19 mouse cellular contexts compared by ENCODE assay signal in the genomic region with DNA sequence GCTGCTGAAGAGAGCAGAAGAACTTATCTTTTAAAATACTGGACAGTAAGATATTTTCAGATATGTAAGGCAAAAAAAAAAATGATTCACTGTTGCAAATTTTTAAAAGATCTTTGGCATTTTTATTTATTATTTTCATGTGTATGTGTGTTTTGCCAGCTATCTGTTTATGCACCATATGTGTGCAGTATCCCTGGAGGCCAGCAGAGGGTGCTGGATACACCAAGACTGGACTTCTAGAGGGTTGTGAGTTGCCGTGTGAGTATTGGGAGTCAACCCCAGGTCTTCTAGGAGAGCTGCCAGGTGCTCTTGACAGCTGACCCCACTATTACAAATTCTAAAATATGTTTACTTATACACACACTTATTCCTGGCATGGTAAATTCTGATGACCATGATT. TPM values are rescaled to one million over a fixed set of nuclear protein-coding genes. Genes with fewer than 3 reads are reported as not detected.
DNase-seq lines count a peak whose midpoint lies in the region; ATAC-seq and TF ChIP-seq lines count a peak whose summit lies in the region.
"Had no signal": no experiment of that assay in that cellular context is flagged by ENCODE, and none has a peak within 500 bp of the region (broad histone marks: within the 10 kb centered on the region; RNA-seq: fewer than 3 reads in every experiment).

No protein-coding gene starts in this region.

- H3K9ac ChIP-seq in kidney, postnatal 0 days (ENCODE audit: low read depth, low read length): no peak overlapping the region
- H3K9ac ChIP-seq: embryonic facial prominence, embryonic 13.5 days; lung, embryonic 15.5 days had no signal

- intact Hi-C loops in gastrocnemius, adult 2 months (cut with DNase I): no loop called here
- intact Hi-C loops in gastrocnemius, postnatal 14 days (cut with DNase I; ENCODE audit: low total_unique reads): no loop called here

- no peak for TF ChIP-seq POLR2A in testis, adult 2 months (IDR thresholded peaks at IDR 0.05; ENCODE audit: control insufficient read depth, low read depth, low read length)

- ATAC-seq in kidney, postnatal 0 days (replicated peaks; ENCODE audit: low FRiP score, low read depth): no peak

- H3K9me3 ChIP-seq in kidney, postnatal 0 days (replicated peaks; ENCODE audit: low read length): no peaks in the 10 kb centered on the region
- H3K9me3 ChIP-seq: embryonic facial prominence, embryonic 13.5 days; forebrain, embryonic 10.5 days; lung, embryonic 15.5 days had no signal

- peak; percentile 13; the same call in 1 of the 2 replicates for TF ChIP-seq CTCF in gastrocnemius, adult 2 months (IDR thresholded peaks at IDR 0.05)
- peak; percentile 19; the same call in 1 of the 2 replicates for TF ChIP-seq CTCF in kidney, postnatal 0 days (IDR thresholded peaks at IDR 0.05; ENCODE audit: low read depth)
- peak; percentile 24; the same call in 1 of the 2 replicates for TF ChIP-seq CTCF in testis, adult 2 months (IDR thresholded peaks at IDR 0.05; ENCODE audit: control insufficient read depth, insufficient read depth, insufficient replicate concordance, low read depth, low read length)

- no peak overlapping the region for H3K4me2 ChIP-seq in kidney, postnatal 0 days (ENCODE audit: low read length)
- H3K4me2 ChIP-seq: embryonic facial prominence, embryonic 13.5 days; lung, embryonic 15.5 days had no signal

- no peaks in the 10 kb centered on the region for H3K36me3 ChIP-seq in kidney, postnatal 0 days (ENCODE audit: insufficient read depth, low read length)
- no peaks in the 10 kb centered on the region for H3K36me3 ChIP-seq in testis, adult 2 months (ENCODE audit: control insufficient read depth, insufficient read depth, low read length)
- H3K36me3 ChIP-seq: lung, embryonic 15.5 days had no signal

- 79% methylated on average over 1 of the region's 1 CpGs for WGBS in kidney, postnatal 0 days

- H3K4me1 ChIP-seq in kidney, postnatal 0 days (replicated peaks; ENCODE audit: insufficient read depth, low read length): peaks cover 6% of the 10 kb centered on the region
- peaks cover 5% of the 10 kb centered on the region for H3K4me1 ChIP-seq in testis, adult 2 months (ENCODE audit: control insufficient read depth, insufficient read depth, low read length)

- no peak overlapping the region for H3K4me3 ChIP-seq in gastrocnemius, adult 2 months
- H3K4me3 ChIP-seq in kidney, postnatal 0 days (replicated peaks; ENCODE audit: low read depth, low read length): no peak overlapping the region
- no peak overlapping the region for H3K4me3 ChIP-seq in testis, adult 2 months (ENCODE audit: control insufficient read depth, low read depth, low read length)
- H3K4me3 ChIP-seq: embryonic facial prominence, embryonic 13.5 days; forebrain, embryonic 10.5 days; lung, embryonic 15.5 days had no signal

- no peaks in the 10 kb centered on the region for H3K27me3 ChIP-seq in kidney, postnatal 0 days (ENCODE audit: insufficient read depth, low read length)
- H3K27me3 ChIP-seq in testis, adult 2 months (ENCODE audit: control insufficient read depth, insufficient read depth, low read length): no peaks in the 10 kb centered on the region
- H3K27me3 ChIP-seq: embryonic facial prominence, embryonic 13.5 days; lung, embryonic 15.5 days had no signal

- H3K27ac ChIP-seq in gastrocnemius, adult 2 months: no peak overlapping the region
- no peak overlapping the region for H3K27ac ChIP-seq in kidney, postnatal 0 days
- H3K27ac ChIP-seq in testis, adult 2 months (ENCODE audit: control insufficient read depth, insufficient read depth, low read depth, low read length): no peak overlapping the region
- H3K27ac ChIP-seq: embryonic facial prominence, embryonic 13.5 days; forebrain, embryonic 10.5 days; lung, embryonic 15.5 days had no signal

- no peak for DNase-seq in gastrocnemius, adult 2 months
- DNase-seq in gastrocnemius, postnatal 14 days: no peak
- no peak for DNase-seq in kidney, postnatal 0 days (ENCODE audit: low spot score)
- DNase-seq in kidney, adult 18-20 months: no peak
- no peak for DNase-seq in testis, postnatal 14 days (ENCODE audit: low spot score)
- DNase-seq in spleen, postnatal 4 days (ENCODE audit: low spot score in 2 of 2): no peak
- DNase-seq in adrenal gland, postnatal 25 days: no peak
- DNase-seq: adrenal gland, adult 8-10 months; gastrocnemius, postnatal 10 days; heart, postnatal 10 days; kidney, postnatal 14 days; thymus, adult 2 months had no signal

RNA-seq across cellular contexts. Expression of gene Dcun1d2, which starts 4.7 kb away (rescaled TPM):
- 10 to 100 TPM; 76.5 to 87.0 TPM for total RNA-seq in gastrocnemius, adult 2 months (2021)
- total RNA-seq in gastrocnemius, postnatal 14 days (2021): 10 to 100 TPM; 45.6 to 46.1 TPM
- 17.3 and 19.0 TPM in 2 replicates for polyA plus RNA-seq in kidney, postnatal 0 days (2015; fragmentation: Nextera tagmentation; extraction: Ambion mirVana)
- polyA plus RNA-seq in testis, adult 2 months (2012; rRNA removed): 5.4 and 5.6 TPM in 2 replicates
- 29.1 and 36.5 TPM in 2 replicates for total RNA-seq in adrenal gland, postnatal 25 days (2021)

RNA-seq across cellular contexts. Expression of gene Tmco3, which starts 4.8 kb away (rescaled TPM):
- 10 to 100 TPM; 11.3 to 15.8 TPM for total RNA-seq in gastrocnemius, adult 2 months (2021)
- total RNA-seq in gastrocnemius, postnatal 14 days (2021): 10 to 100 TPM; 12.7 to 13.3 TPM
- 31.3 and 33.2 TPM in 2 replicates for polyA plus RNA-seq in kidney, postnatal 0 days (2015; fragmentation: Nextera tagmentation; extraction: Ambion mirVana)
- polyA plus RNA-seq in testis, adult 2 months (2012; rRNA removed): 11.5 and 14.2 TPM in 2 replicates
- 24.8 and 32.5 TPM in 2 replicates for total RNA-seq in adrenal gland, postnatal 25 days (2021)

RNA-seq across cellular contexts. Expression of gene Adprhl1, which starts 29.2 kb away (rescaled TPM):
- total RNA-seq in gastrocnemius, adult 2 months (2021): 100 to 1,000 TPM in 1 of 2 experiments, 10 to 100 TPM in 1; 44.7 to 101 TPM
- 10 to 100 TPM; 51.9 to 71.6 TPM for total RNA-seq in gastrocnemius, postnatal 14 days (2021)
- not detected in 2 replicates for polyA plus RNA-seq in kidney, postnatal 0 days (2015; fragmentation: Nextera tagmentation; extraction: Ambion mirVana)
- polyA plus RNA-seq in testis, adult 2 months (2012; rRNA removed): 0.06 TPM in 1 of 2 replicates, not detected in the other
- total RNA-seq in adrenal gland, postnatal 25 days (2021): 1.4 and 1.7 TPM in 2 replicates
- total RNA-seq: common myeloid progenitor, adult 5-6 weeks; neutrophil, adult 5-6 weeks had no signal
- polyA plus RNA-seq: embryonic facial prominence, embryonic 13.5 days; forebrain, embryonic 10.5 days; limb, embryonic 11.5 days had no signal

RNA-seq across cellular contexts. Expression of gene Tfdp1, which starts 55.4 kb away (rescaled TPM):
- 10 to 100 TPM; 56.8 to 60.3 TPM for total RNA-seq in gastrocnemius, adult 2 months (2021)
- total RNA-seq in gastrocnemius, postnatal 14 days (2021): 10 to 100 TPM; 38.3 to 39.1 TPM
- 107 and 127 TPM in 2 replicates for polyA plus RNA-seq in kidney, postnatal 0 days (2015; fragmentation: Nextera tagmentation; extraction: Ambion mirVana)
- polyA plus RNA-seq in testis, adult 2 months (2012; rRNA removed): 42.0 and 44.9 TPM in 2 replicates
- total RNA-seq in adrenal gland, postnatal 25 days (2021): 56.6 and 63.8 TPM in 2 replicates

Comparison
In these comparisons a context has a peak if more than half of its experiments do, and no peak if none do; other contexts are left out.
1. RNA of gene Adprhl1, which starts 29.2 kb away (total RNA-seq): 44.7 to 101 TPM in gastrocnemius, adult 2 months and 51.9 to 71.6 TPM in gastrocnemius, postnatal 14 days; 1.4 to 1.7 TPM in adrenal gland, postnatal 25 days; every median in the first group is over 10 times any median in the second.
2. Peak in every context shown above with its lines, with median percentiles within 50 percentile points of each other: CTCF ChIP-seq.